Mouse (Mus musculus): ENCODE measurements around the gene Tm4sf4. TPM values are rescaled to one million over a fixed set of nuclear protein-coding genes. Genes with fewer than 3 reads are reported as not detected.

The Tm4sf4 gene
- polyA plus RNA-seq, 1 experiment, result 0.08 TPM

DNA sequence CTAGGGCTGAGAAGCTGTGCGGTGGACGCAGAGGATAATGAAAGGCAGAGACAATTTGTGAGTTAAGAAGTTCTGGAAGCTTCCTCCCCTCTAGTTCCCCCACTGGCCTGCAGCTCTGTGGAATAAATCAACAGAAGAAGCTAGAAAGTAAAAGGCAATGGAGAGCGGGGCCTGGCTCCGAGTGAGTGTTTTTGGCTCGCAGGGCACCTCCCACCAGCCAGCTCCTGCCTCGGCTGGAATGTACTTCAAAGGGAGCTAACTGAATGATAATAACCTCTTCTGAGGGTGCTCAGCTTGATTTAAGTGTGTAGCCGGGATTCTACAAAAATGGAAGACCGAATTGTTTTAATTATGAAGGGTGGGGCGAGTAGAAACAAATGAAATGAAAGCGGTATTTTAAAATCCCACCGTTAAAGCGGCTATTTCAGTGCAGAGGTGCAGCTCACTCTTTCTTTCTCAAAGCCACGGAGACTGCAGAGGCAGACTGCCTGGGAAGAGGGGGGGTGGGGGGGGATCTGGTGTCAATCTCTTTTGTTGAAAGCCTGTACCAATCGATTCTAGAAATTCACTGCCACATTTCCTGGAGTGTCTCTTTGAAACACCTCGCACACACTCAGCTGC, 46.0 kb downstream of the Tm4sf4 start:
- TF ChIP-seq POLR2A (IDR thresholded peaks at IDR 0.05; ENCODE audit: control insufficient read depth, extremely low read depth, insufficient read depth, low read length, poor library complexity) (no peak), CTCF (IDR thresholded peaks at IDR 0.05; ENCODE audit: borderline replicate concordance, control insufficient read depth, extremely low read depth, insufficient read depth, low read length, poor library complexity) (no peak)
- H3K36me3 ChIP-seq (ENCODE audit: control insufficient read depth, insufficient read depth, low read length), result no peaks in the 10 kb centered on the region
- no peaks in the 10 kb centered on the region for H3K27me3 ChIP-seq (ENCODE audit: control insufficient read depth, insufficient read depth, low read length)
- H3K4me3 ChIP-seq (ENCODE audit: control insufficient read depth, insufficient read depth, low read length), result no peak overlapping the region
- no peak for DNase-seq
- 20% methylated on average over 15 of the region's 15 CpGs for WGBS
- H3K4me1 ChIP-seq (replicated peaks; ENCODE audit: control insufficient read depth, insufficient read depth, low read length), result no peaks in the 10 kb centered on the region
- no peak overlapping the region for H3K27ac ChIP-seq (ENCODE audit: control insufficient read depth, insufficient read depth, low read length)

DNA sequence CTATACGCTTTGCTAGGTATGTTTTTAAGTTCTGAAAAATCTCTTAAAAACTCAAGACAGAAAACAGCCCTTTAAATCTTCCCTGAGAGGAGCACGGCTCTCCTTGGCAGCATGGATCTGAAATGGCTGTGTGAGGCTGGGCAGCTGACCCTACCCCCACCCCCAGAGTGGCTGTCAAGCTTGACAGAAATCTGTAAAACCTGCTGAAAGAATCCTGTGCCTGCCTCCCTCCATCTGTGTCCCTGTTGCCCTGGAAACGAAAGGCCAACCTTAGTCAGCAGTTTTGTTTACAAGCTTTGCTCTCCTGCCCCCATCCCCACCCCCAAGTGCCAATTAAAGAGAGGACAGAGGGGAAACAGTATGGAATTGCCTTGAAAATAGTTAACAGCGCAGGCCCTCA, 47.3 kb downstream of the Tm4sf4 start:
- no peaks in the 10 kb centered on the region for H3K27me3 ChIP-seq (ENCODE audit: control insufficient read depth, insufficient read depth, low read length)
- H3K36me3 ChIP-seq (ENCODE audit: control insufficient read depth, insufficient read depth, low read length), result no peaks in the 10 kb centered on the region
- H3K27ac ChIP-seq (ENCODE audit: control insufficient read depth, insufficient read depth, low read length), result no peak overlapping the region
- no peak for TF ChIP-seq CTCF (IDR thresholded peaks at IDR 0.05; ENCODE audit: borderline replicate concordance, control insufficient read depth, extremely low read depth, insufficient read depth, low read length, poor library complexity)
- TF ChIP-seq POLR2A (IDR thresholded peaks at IDR 0.05; ENCODE audit: control insufficient read depth, extremely low read depth, insufficient read depth, low read length, poor library complexity), result no peak
- no peak overlapping the region for H3K4me3 ChIP-seq (ENCODE audit: control insufficient read depth, insufficient read depth, low read length)
- 79% methylated on average over 4 of the region's 4 CpGs for WGBS
- no peaks in the 10 kb centered on the region for H3K4me1 ChIP-seq (replicated peaks; ENCODE audit: control insufficient read depth, insufficient read depth, low read length)
- DNase-seq, result no peak

- DNase-seq, result no peak
- no peak for TF ChIP-seq POLR2A (IDR thresholded peaks at IDR 0.05; ENCODE audit: control insufficient read depth, extremely low read depth, insufficient read depth, low read length, poor library complexity)
- 95% methylated on average over 8 of the region's 8 CpGs for WGBS
- Histone ChIP-seq H3K27ac (ENCODE audit: control insufficient read depth, insufficient read depth, low read length) (no peak overlapping the region), H3K4me1 (replicated peaks; ENCODE audit: control insufficient read depth, insufficient read depth, low read length) (no peaks in the 10 kb centered on the region), H3K27me3 (ENCODE audit: control insufficient read depth, insufficient read depth, low read length) (no peaks in the 10 kb centered on the region), H3K4me3 (ENCODE audit: control insufficient read depth, insufficient read depth, low read length) (no peak overlapping the region), H3K36me3 (ENCODE audit: control insufficient read depth, insufficient read depth, low read length) (no peaks in the 10 kb centered on the region)
Measured at GRCm38 (mm10) chr3:57474421-57474820, 49.3 kb downstream of the Tm4sf4 start.

DNA sequence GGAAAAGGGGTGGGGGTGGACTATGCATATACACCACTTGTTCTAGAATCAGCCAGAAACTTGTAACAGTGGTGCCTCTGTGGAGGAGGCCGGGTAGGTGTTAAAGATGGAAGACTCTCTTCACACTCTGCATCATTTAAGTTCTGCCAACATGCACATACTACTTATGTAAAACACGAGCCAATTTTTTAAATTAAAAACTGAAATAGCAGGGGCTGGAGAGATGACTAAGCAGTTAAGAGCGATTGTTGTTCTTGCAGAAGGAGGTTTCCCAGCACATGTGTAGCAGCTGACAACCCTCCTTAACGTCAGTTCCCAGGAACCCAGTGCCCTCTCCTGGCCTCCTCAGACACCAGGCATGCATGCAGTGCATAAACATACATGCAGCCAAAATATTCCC, 55.5 kb downstream of the Tm4sf4 start:
- H3K36me3 ChIP-seq (ENCODE audit: control insufficient read depth, insufficient read depth, low read length), result no peaks in the 10 kb centered on the region
- H3K27ac ChIP-seq (ENCODE audit: control insufficient read depth, insufficient read depth, low read length), result no peak overlapping the region
- WGBS, result 59% methylated on average over 4 of the region's 4 CpGs
- H3K4me3 ChIP-seq (ENCODE audit: control insufficient read depth, insufficient read depth, low read length), result no peak overlapping the region
- H3K4me1 ChIP-seq (replicated peaks; ENCODE audit: control insufficient read depth, insufficient read depth, low read length), result no peaks in the 10 kb centered on the region
- DNase-seq, result no peak
- no peaks in the 10 kb centered on the region for H3K27me3 ChIP-seq (ENCODE audit: control insufficient read depth, insufficient read depth, low read length)
- TF ChIP-seq POLR2A (IDR thresholded peaks at IDR 0.05; ENCODE audit: control insufficient read depth, extremely low read depth, insufficient read depth, low read length, poor library complexity) (no peak), CTCF (IDR thresholded peaks at IDR 0.05; ENCODE audit: borderline replicate concordance, control insufficient read depth, extremely low read depth, insufficient read depth, low read length, poor library complexity) (no peak)

DNA sequence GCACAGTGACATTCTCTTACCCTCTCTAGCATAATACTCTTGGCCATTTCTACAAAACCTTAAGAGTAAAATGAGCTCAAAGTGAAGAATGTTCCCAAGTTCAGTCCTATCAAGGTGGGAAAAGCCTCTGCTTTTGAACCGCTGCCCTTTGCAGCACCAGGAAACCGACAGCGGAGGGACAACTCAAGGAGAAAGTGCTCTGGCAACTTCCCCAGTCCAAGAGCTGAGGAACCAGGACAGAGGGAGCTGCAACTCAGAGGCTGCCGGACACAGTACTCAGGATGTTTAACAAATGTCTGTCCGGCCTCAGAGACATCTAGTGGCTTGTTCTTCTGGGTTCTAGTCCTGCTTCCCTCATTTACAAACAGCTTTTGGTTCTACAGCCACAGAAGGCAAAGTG, 56.9 kb downstream of the Tm4sf4 start:
- no peaks in the 10 kb centered on the region for H3K36me3 ChIP-seq (ENCODE audit: control insufficient read depth, insufficient read depth, low read length)
- DNase-seq, result no peak
- H3K4me3 ChIP-seq (ENCODE audit: control insufficient read depth, insufficient read depth, low read length), result no peak overlapping the region
- H3K27me3 ChIP-seq (ENCODE audit: control insufficient read depth, insufficient read depth, low read length), result no peaks in the 10 kb centered on the region
- TF ChIP-seq POLR2A (IDR thresholded peaks at IDR 0.05; ENCODE audit: control insufficient read depth, extremely low read depth, insufficient read depth, low read length, poor library complexity) (no peak), CTCF (IDR thresholded peaks at IDR 0.05; ENCODE audit: borderline replicate concordance, control insufficient read depth, extremely low read depth, insufficient read depth, low read length, poor library complexity) (no peak)
- 84% methylated on average over 5 of the region's 5 CpGs for WGBS
- no peak overlapping the region for H3K27ac ChIP-seq (ENCODE audit: control insufficient read depth, insufficient read depth, low read length)
- H3K4me1 ChIP-seq (replicated peaks; ENCODE audit: control insufficient read depth, insufficient read depth, low read length), result no peaks in the 10 kb centered on the region

DNA sequence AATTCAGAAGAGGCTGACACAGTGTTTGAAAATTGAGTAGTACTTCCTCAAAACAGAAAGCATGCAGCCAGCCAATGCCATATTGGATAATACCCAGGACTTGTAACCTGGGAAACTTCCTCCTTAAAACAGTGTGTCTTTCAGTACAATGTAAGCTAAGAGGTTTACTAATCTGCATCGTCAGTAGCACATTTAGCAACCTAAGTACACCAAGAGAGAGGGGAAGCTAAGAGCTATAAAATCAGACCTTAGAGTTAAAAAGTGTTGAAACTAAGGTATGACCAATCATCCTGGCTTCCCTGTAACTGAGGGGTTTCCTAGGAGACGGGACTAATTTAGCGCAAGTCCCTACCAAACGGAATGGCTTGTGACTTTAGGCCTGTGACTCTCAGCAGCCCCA, 61.0 kb downstream of the Tm4sf4 start:
- no peaks in the 10 kb centered on the region for H3K4me1 ChIP-seq (replicated peaks; ENCODE audit: control insufficient read depth, insufficient read depth, low read length)
- TF ChIP-seq POLR2A (IDR thresholded peaks at IDR 0.05; ENCODE audit: control insufficient read depth, extremely low read depth, insufficient read depth, low read length, poor library complexity) (no peak), CTCF (IDR thresholded peaks at IDR 0.05; ENCODE audit: borderline replicate concordance, control insufficient read depth, extremely low read depth, insufficient read depth, low read length, poor library complexity) (no peak)
- H3K27ac ChIP-seq (ENCODE audit: control insufficient read depth, insufficient read depth, low read length), result no peak overlapping the region
- no peak overlapping the region for H3K4me3 ChIP-seq (ENCODE audit: control insufficient read depth, insufficient read depth, low read length)
- no peaks in the 10 kb centered on the region for H3K36me3 ChIP-seq (ENCODE audit: control insufficient read depth, insufficient read depth, low read length)
- no peak for DNase-seq
- H3K27me3 ChIP-seq (ENCODE audit: control insufficient read depth, insufficient read depth, low read length), result no peaks in the 10 kb centered on the region
- WGBS, result 93% methylated on average over 4 of the region's 4 CpGs
